Mouse (Mus musculus) limb, embryonic 12.5 days (tissue): ENCODE data around the gene Plcg1. TPM values are rescaled to one million over a fixed set of nuclear protein-coding genes. Genes with fewer than 3 reads are reported as not detected.

Source experiments
- ATAC-seq: fragments of 200-750 bp; cut with Nextera tagmentation; 2 replicates; pipeline ENCODE4 v1.8.0; 2017; ENCODE audit warnings: low read depth, moderate TSS enrichment; ENCODE audit not compliant: insufficient number of reproducible peaks, insufficient read depth, low FRiP score, low TSS enrichment
- H3K27ac ChIP-seq: fragments of 300-500 bp; sonication (generic); 2 replicates; pipeline ENCODE4 v1.5.1; 2016; ENCODE audit warnings: mild to moderate bottlenecking, moderate library complexity
- H3K27me3 ChIP-seq: fragments of 300-500 bp; sonication (generic); 2 replicates; pipeline ENCODE4 v1.6.1; 2016; ENCODE audit warnings: mild to moderate bottlenecking, moderate library complexity
- H3K36me3 ChIP-seq: fragments of 300-500 bp; sonication (generic); 2 replicates; pipeline ENCODE4 v1.6.1; 2016; ENCODE audit warnings: mild to moderate bottlenecking, moderate library complexity
- H3K4me1 ChIP-seq: fragments of 300-500 bp; sonication (generic); replicated peaks from 2 replicates; pipeline ENCODE4 v1.6.1; 2016
- H3K4me2 ChIP-seq: fragments of 300-500 bp; sonication (generic); 2 replicates; pipeline ENCODE4 v1.6.1; 2016; ENCODE audit warnings: mild to moderate bottlenecking, moderate library complexity
- H3K4me3 ChIP-seq: fragments of 300-500 bp; sonication (generic); replicated peaks from 2 replicates; pipeline ENCODE4 v1.5.1; 2016; ENCODE audit warnings: mild to moderate bottlenecking
- H3K9ac ChIP-seq: fragments of 300-500 bp; sonication (generic); replicated peaks from 2 replicates; pipeline ENCODE4 v1.6.1; 2016; ENCODE audit warnings: mild to moderate bottlenecking, moderate library complexity
- H3K9me3 ChIP-seq: fragments of 300-500 bp; sonication (generic); 2 replicates; pipeline ENCODE4 v1.6.1; 2016; ENCODE audit warnings: mild to moderate bottlenecking, moderate library complexity
- WGBS: fragments of 180-500 bp; shearing (Covaris S2); methylation state at CpG from one replicate; pipeline ENCODE4 v1.1.7; 2016; 5-methylcytosine and 5-hydroxymethylcytosine counted together
- polyA plus RNA-seq: library from polyadenylated mRNA; unstranded; fragments of >200 nt; fragmentation: Nextera tagmentation; extraction: Ambion mirVana; gene quantifications from 2 replicates; pipeline ENCODE4 v1.2.1, GENCODE M21; 2016

Plcg1 gene
- polyA plus RNA-seq, 1 experiment from 2014 or later: 106 TPM

DNA sequence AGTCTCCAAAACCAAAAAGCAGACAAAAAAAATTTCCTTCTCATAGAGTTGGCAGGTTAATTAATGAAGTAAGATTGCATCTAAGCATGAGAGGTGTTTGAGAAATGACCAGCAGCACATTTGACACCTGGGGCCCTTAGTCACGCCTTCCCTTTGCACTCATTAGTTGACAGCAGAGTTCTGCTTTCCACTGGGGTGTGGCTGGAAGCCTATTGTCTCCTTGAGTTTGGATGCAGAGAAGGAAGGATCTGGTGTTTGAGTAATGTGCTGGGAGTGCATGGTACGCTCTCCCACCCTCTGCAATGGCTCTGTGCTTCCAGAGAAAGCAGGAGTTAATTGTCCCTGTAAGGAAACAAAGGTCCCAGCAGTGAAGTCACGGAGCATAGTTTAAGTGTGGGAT lies 5.4 kb downstream of the Plcg1 start:
- H3K4me1 ChIP-seq: peaks cover 54% of the 10 kb centered on the region
- H3K36me3 ChIP-seq: peaks cover 78% of the 10 kb centered on the region
- no peak overlapping the region for H3K9ac ChIP-seq
- H3K4me3 ChIP-seq: no peak overlapping the region
- H3K9me3 ChIP-seq: no peaks in the 10 kb centered on the region
- ATAC-seq: no peak
- WGBS: 87% methylated on average over 3 of the region's 3 CpGs
- H3K27me3 ChIP-seq: no peaks in the 10 kb centered on the region
- H3K4me2 ChIP-seq: no peak overlapping the region
- H3K27ac ChIP-seq: no peak overlapping the region

DNA sequence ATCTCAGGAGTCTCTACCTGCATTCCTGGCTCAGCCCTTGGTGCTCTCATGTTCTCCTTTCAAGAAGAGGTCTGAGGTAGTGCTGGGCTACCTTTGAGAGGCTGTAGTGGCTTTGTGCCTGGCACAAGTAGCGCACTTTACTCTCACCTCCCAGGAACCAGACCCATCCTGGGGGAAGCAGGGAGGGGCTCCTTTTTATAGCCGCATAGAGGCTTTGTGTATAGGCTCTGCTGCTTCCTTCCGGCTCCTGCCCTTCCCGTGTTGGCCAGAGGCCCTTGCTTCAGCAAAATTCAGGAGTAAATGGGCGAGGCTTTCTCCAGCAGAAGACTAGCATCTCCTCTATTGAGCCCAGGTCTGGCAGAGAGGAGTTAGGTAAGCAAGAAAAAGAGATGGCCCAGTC lies 7.3 kb downstream of the Plcg1 start:
- H3K36me3 ChIP-seq: peaks cover 89% of the 10 kb centered on the region
- H3K4me3 ChIP-seq: no peak overlapping the region
- H3K27me3 ChIP-seq: no peaks in the 10 kb centered on the region
- WGBS: 58% methylated on average over 5 of the region's 5 CpGs
- ATAC-seq: no peak
- H3K4me1 ChIP-seq: peaks cover 49% of the 10 kb centered on the region
- H3K27ac ChIP-seq: no peak overlapping the region; the same call in 1 of the 2 replicates
- no peak overlapping the region for H3K9ac ChIP-seq
- H3K4me2 ChIP-seq: no peak overlapping the region
- H3K9me3 ChIP-seq: no peaks in the 10 kb centered on the region

DNA sequence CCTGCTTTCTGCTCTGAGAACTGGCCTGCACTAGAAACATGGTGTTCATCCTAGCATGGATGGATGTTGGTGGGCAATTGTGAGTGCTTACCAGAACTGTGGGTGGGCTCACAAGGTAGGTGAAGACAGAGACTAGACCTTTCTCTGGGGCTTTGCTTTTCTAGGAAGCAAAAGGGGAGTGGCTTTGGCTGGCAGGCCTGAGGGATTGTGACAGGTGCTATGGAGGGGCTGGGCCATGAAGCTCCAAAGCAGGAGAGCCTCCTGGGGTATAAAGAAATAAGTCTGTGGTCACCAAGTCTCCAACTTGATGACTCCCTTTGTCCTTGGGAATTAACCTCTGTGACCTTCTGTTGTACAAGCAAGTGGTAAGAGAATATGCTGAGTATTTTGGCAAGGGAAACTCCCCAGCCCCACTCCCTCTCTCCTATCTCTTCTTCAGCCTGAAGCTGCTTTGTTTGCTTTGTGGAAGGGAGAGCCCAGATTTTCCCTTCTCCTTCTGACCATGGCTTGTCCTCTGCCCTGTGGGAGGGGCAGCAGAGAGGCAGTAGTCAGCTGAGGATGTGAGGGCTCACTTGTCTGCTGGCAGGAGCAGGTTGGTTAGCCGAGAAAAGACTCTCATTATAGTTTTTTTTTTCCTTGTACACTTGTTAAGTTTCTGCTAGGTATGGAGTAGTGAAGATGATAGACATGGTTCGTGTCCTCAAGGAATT lies 8.7 kb downstream of the Plcg1 start:
- Histone ChIP-seq H3K9ac (no peak overlapping the region), H3K4me3 (no peak overlapping the region), H3K36me3 (peaks cover 80% of the 10 kb centered on the region), H3K9me3 (no peaks in the 10 kb centered on the region), H3K27me3 (no peaks in the 10 kb centered on the region), H3K27ac (no peak overlapping the region), H3K4me1 (peaks cover 34% of the 10 kb centered on the region), H3K4me2 (no peak overlapping the region)
- no peak for ATAC-seq
- WGBS: 71% methylated on average over 2 of the region's 2 CpGs

DNA sequence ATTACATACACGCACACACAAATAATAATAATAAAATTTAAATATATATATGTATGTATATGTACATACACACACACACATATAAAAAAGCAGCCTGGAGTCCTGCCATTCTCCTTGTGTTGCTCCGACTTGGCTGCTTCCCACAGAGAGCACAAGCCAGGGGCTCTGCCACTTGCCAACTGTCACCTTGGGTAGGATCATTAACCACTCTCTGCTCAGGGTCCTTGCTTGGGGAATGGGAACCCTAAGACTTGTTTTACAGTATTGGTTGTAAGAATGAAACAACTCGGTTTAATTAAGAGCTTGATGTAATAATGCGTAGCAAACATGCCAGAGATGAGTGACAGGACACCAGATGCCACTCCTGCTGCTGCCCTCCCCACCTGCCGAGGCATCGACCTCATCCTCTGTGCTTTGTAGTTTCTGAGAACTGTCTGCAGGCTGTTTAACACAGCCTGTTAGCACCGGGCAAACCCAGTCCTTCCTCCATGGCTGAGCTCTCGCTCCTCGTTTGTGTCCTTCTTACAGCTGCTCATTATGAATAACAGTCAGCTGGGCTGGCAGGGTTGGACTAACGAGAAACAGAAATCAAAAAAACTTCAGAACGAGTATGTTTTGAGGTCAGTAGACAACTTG lies 9.5 kb downstream of the Plcg1 start:
- peak overlapping the region; percentile 66; the same call in 1 of the 2 replicates for H3K27ac ChIP-seq
- WGBS: 53% methylated on average over 11 of the region's 11 CpGs
- no peaks in the 10 kb centered on the region for H3K27me3 ChIP-seq
- no peak overlapping the region for H3K9ac ChIP-seq
- no peaks in the 10 kb centered on the region for H3K9me3 ChIP-seq
- no peak for ATAC-seq
- H3K4me1 ChIP-seq: peaks cover 26% of the 10 kb centered on the region
- H3K4me3 ChIP-seq: no peak overlapping the region
- H3K36me3 ChIP-seq: peaks cover 80% of the 10 kb centered on the region
- H3K4me2 ChIP-seq: no peak overlapping the region

DNA sequence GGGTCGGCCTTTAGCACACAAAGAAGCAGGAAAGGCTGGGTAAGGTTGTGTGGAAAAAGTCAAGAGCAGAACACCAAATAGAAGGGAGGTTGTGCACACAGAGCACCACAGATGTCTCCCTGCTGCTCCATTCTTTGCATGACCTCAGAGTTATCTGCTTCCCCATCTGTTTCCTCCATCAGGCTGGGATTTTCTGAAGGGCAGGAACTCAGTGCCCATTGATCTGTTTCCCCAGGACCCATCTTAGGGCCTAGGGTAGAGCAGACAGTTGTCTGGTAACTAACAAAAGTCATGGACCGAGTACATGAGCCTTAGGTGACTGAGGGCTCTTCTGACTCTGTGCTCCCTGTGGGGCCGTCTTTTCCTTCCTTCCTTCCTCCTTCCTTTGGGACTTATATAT lies 10.5 kb downstream of the Plcg1 start:
- Histone ChIP-seq H3K4me2 (no peak overlapping the region), H3K4me3 (no peak overlapping the region), H3K36me3 (peaks cover 80% of the 10 kb centered on the region), H3K9me3 (no peaks in the 10 kb centered on the region), H3K27ac (0 out of 2 replicates have a peak overlapping the region, but pooled peaks have one; percentile 8), H3K4me1 (peaks cover 25% of the 10 kb centered on the region), H3K27me3 (no peaks in the 10 kb centered on the region), H3K9ac (no peak overlapping the region)
- WGBS: 77% methylated on average over 3 of the region's 3 CpGs
- ATAC-seq: no peak

DNA sequence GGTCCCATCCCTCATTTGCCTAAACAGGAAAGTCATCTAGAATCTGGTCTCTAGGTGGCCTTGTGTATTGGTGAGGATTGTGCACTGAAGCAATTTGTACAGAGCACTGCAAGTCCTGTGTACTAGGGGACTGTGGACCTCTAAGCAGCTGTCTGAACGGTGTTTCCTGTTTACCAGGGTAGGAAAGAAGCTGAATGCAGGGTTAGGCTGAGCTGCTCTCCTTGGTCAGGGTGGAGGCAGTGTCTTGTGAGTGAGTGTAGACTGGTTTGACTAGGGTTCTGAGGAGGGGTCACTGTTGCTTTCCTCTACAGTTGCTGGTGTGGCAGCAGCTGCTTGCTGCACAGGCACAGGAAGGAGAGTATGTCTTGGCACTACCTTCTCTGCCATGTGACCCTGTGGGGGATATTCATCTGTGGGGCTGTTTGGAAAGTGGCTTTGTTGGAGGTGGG lies 11.1 kb downstream of the Plcg1 start:
- Histone ChIP-seq H3K9ac (no peak overlapping the region), H3K4me1 (peaks cover 25% of the 10 kb centered on the region), H3K9me3 (no peaks in the 10 kb centered on the region), H3K27me3 (no peaks in the 10 kb centered on the region), H3K4me2 (no peak overlapping the region), H3K36me3 (peaks cover 80% of the 10 kb centered on the region), H3K4me3 (no peak overlapping the region), H3K27ac (0 out of 2 replicates have a peak overlapping the region, but pooled peaks have one; percentile 8)
- WGBS: 81% methylated on average over 1 of the region's 1 CpGs
- ATAC-seq: no peak

DNA sequence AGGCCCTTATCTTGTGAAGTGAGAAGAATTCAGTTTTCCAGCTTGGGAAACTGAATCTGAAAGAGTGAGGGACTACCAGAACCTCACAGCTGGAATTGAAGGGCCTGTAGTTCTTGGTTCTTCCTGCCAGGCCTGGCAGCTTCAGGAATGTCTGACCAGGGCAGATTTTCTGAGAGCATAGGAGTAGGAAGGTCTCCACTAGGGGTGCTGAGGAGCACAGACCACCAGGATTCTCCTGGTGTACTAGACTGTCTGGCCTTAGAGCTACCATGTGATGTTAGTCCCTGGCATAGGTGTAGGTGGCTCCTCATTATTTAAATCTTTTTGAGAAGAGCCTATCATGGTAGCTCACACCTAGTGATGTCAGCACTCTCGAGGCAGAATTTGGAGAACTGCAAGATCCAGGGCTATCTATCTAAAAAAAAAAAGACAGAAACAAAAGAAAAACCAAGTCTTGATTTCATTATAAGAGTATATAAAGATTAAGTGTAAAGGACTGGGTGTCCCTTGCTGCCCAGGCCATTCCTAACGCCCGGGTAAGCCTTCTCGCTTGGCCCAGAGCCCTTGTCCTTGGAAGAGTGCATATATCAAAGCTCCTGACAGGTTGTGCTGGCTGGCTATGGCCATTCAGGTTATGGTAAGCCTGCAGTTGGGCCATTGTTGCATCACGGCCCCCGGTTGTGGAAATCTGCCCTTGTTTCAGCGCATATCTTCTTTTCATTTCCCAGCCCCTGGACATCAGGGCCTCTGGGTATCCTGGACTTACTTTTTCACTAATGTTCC lies 13.1 kb downstream of the Plcg1 start:
- H3K4me1 ChIP-seq: peaks cover 17% of the 10 kb centered on the region
- H3K9ac ChIP-seq: no peak overlapping the region
- no peak overlapping the region for H3K27ac ChIP-seq
- H3K36me3 ChIP-seq: peaks cover 84% of the 10 kb centered on the region
- ATAC-seq: no peak
- no peaks in the 10 kb centered on the region for H3K27me3 ChIP-seq
- H3K4me3 ChIP-seq: no peak overlapping the region
- WGBS: 93% methylated on average over 7 of the region's 7 CpGs
- no peak overlapping the region for H3K4me2 ChIP-seq
- no peaks in the 10 kb centered on the region for H3K9me3 ChIP-seq

DNA sequence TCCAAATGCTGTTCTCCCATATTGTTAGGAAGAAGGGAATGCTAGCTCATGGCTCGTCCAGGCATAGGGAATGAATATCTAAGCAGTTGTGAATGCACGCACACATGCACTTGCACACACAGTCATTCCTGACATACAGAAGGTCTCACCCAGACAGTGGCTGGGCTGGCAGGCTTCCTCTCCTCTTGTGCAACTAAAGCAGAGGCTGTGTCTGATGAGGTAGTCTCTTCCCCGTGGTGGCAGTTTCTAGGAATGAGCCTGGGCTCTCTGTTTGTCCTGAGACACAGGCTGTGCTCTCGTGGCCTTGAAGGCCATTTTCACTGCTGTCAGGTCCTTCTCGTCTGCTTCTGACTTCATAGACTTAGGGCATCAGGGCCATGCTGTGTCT lies 13.7 kb downstream of the Plcg1 start:
- WGBS: 91% methylated on average over 5 of the region's 5 CpGs

DNA sequence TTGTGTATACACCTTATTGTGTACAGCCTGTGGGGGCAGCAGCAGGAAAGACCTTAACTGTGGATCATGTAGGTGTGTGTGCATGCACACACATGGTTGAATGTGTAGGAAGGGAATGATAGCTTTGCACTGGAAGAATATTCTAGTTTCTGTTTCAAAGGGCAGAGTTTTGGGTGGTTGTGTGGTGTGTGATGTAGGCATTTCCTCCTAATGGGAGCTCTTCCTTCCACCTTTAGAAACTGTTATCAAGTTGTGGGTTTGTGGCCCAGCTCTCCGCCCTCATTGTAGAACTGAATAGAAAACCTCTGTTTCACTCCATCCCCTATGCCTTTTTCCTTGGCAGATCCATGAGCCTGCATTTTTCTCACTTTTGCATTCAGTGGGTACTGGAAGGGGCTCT lies 14.4 kb downstream of the Plcg1 start:
- no peak overlapping the region for H3K4me2 ChIP-seq

More for the DNA sequence above, 13.7 kb downstream of the Plcg1 start:
- Histone ChIP-seq H3K36me3 (peaks cover 85% of the 10 kb centered on the region), H3K9ac (no peak overlapping the region), H3K27me3 (no peaks in the 10 kb centered on the region), H3K4me3 (no peak overlapping the region), H3K9me3 (no peaks in the 10 kb centered on the region), H3K4me1 (peaks cover 17% of the 10 kb centered on the region), H3K27ac (no peak overlapping the region), H3K4me2 (no peak overlapping the region)
- no peak for ATAC-seq

DNA sequence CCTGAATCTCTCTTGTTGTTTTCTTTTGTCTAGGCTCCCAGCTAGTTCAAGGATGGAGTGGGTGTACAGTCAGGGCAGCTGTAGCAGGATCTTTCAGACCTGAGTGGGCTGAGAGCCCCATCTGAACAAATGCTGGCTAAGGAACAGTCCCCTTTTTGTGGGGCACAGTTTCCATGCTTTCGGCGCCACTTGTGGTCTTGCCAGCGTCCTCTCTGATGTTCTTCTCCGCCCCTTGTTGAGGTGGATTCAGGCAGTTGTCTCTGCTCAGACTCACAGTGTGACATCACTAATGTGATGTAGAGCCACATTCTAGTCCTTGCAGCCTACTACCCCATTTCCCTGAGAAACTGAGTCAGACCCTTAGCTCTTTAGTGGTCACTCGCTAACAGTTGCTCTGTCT lies 15.5 kb downstream of the Plcg1 start:
- no peak for ATAC-seq
- no peak overlapping the region for H3K9ac ChIP-seq
- H3K9me3 ChIP-seq: no peaks in the 10 kb centered on the region
- WGBS: 96% methylated on average over 5 of the region's 5 CpGs
- no peak overlapping the region for H3K4me3 ChIP-seq
- H3K4me2 ChIP-seq: no peak overlapping the region
- H3K27ac ChIP-seq: no peak overlapping the region
- peaks cover 85% of the 10 kb centered on the region for H3K36me3 ChIP-seq
- no peaks in the 10 kb centered on the region for H3K27me3 ChIP-seq
- H3K4me1 ChIP-seq: peaks cover 5% of the 10 kb centered on the region; the same call in 1 of the 2 replicates

More for the DNA sequence above, 14.4 kb downstream of the Plcg1 start:
- Histone ChIP-seq H3K27ac (no peak overlapping the region), H3K9ac (no peak overlapping the region), H3K4me3 (no peak overlapping the region), H3K9me3 (no peaks in the 10 kb centered on the region), H3K4me1 (peaks cover 11% of the 10 kb centered on the region), H3K27me3 (no peaks in the 10 kb centered on the region), H3K36me3 (peaks cover 85% of the 10 kb centered on the region)
- no peak for ATAC-seq
- WGBS: 95% methylated on average over 1 of the region's 1 CpGs

DNA sequence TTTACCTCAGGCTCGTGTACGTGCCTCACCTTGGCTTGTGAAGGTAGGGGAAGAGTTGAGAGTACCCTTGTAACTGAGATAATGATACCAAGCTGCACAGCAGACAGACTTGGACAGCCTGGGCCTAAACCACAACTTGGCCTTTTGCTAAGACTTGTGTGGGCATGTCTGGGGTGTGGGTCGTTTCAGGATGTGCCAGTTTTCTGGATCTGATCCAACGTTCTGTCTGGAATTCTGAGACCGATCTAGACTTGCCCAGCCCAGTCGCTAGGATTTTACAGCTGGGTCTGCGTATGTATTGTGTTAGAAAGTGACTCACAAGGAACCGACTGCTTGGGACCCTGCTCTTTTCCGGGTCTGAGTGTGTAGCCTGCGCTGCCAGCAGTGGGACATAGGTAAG lies 16.0 kb downstream of the Plcg1 start:
- Histone ChIP-seq H3K4me2 (no peak overlapping the region), H3K36me3 (peaks cover 85% of the 10 kb centered on the region), H3K9me3 (no peaks in the 10 kb centered on the region), H3K4me1 (peaks cover 4% of the 10 kb centered on the region; the same call in 1 of the 2 replicates), H3K27ac (no peak overlapping the region), H3K27me3 (no peaks in the 10 kb centered on the region), H3K4me3 (no peak overlapping the region), H3K9ac (no peak overlapping the region)
- 86% methylated on average over 10 of the region's 10 CpGs for WGBS
- no peak for ATAC-seq
